8 mouse cellular contexts compared by ENCODE assay signal in the genomic region with DNA sequence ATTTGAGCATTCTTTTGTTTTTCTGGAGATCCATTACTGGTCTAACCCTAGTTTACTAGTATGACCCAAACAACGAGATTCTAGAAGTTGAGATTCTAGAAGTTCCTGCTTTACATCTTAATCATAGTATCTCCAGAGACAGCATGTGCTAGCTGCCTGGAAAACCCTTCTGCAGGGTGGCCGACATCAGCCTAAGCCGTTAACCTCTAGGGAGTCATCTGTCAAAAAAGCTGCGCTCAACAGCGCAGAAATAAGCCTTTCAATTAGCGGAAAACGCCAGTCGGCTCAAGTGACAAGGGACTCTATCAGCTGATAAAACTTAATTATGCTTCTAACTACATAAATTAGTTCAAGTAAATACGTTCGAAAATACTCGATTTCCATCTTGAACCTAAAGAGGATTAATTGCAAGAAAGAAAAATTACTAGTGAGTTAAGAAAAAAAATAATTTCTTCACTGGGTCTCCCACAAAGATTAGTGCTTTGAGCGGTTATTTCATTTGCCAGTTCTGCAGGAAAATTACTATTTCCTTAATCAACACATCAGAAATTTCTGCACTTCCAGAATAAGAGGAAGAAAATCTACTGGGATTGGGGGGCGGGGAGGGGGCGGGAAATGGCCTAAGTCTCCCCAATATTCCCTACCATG. TPM values are rescaled to one million over a fixed set of nuclear protein-coding genes. Genes with fewer than 3 reads are reported as not detected.
DNase-seq lines count a peak whose midpoint lies in the region; ATAC-seq lines count a peak whose summit lies in the region.

No protein-coding gene starts in this region.

- H3K4me3 ChIP-seq in erythroblast, embryonic 14.5 days (replicated peaks): peak overlapping the region; percentile 68
- peak overlapping the region; percentile 43 for H3K4me3 ChIP-seq in forebrain, embryonic 16.5 days (replicated peaks; ENCODE audit: low read length)
- peak overlapping the region; percentile 30 for H3K4me3 ChIP-seq in kidney, embryonic 14.5 days (ENCODE audit: low read length)
- H3K4me3 ChIP-seq in stomach, embryonic 16.5 days (replicated peaks; ENCODE audit: low read length): peak overlapping the region; percentile 37

- ATAC-seq in erythroblast, adult 5-6 weeks (replicated peaks; ENCODE audit: low FRiP score, poor library complexity, severe bottlenecking): no peak
- ATAC-seq in forebrain, embryonic 16.5 days: 0 out of 2 replicates have a peak, but pooled peaks have one; percentile 6
- ATAC-seq in kidney, embryonic 14.5 days (ENCODE audit: low FRiP score, low TSS enrichment): peak; percentile 45; the same call in 1 of the 2 replicates
- ATAC-seq in megakaryocyte-erythroid progenitor cell, adult 5-6 weeks (replicated peaks; ENCODE audit: low FRiP score, low TSS enrichment, poor library complexity, severe bottlenecking): 0 out of 2 replicates have a peak, but pooled peaks have one; percentile 24
- no peak for ATAC-seq in stomach, embryonic 16.5 days (ENCODE audit: insufficient read depth, low FRiP score)

- H3K4me2 ChIP-seq in forebrain, embryonic 16.5 days (ENCODE audit: low read length): peak overlapping the region; percentile 77
- peak overlapping the region; percentile 56 for H3K4me2 ChIP-seq in kidney, embryonic 14.5 days (replicated peaks; ENCODE audit: low read depth, low read length)
- H3K4me2 ChIP-seq in stomach, embryonic 16.5 days (ENCODE audit: low read depth, low read length): peak overlapping the region; percentile 65

- H3K9ac ChIP-seq in forebrain, embryonic 16.5 days (replicated peaks; ENCODE audit: low read depth, low read length): peak overlapping the region; percentile 61
- H3K9ac ChIP-seq in kidney, embryonic 14.5 days (ENCODE audit: low read depth, low read length): peak overlapping the region; percentile 47
- peak overlapping the region; percentile 70 for H3K9ac ChIP-seq in stomach, embryonic 16.5 days (ENCODE audit: low read length)

- DNase-seq in adipocyte (ENCODE audit: low spot score): peak; percentile 57
- no peak for DNase-seq in urinary bladder, postnatal 14 days (ENCODE audit: low spot score)

- no peaks in the 10 kb centered on the region for H3K9me3 ChIP-seq in erythroblast, embryonic 14.5 days (ENCODE audit: control insufficient read depth, low read length)
- no peaks in the 10 kb centered on the region for H3K9me3 ChIP-seq in forebrain, embryonic 16.5 days (ENCODE audit: control insufficient read depth, low read length)
- H3K9me3 ChIP-seq in kidney, embryonic 14.5 days (ENCODE audit: control insufficient read depth, low read length): no peaks in the 10 kb centered on the region
- H3K9me3 ChIP-seq in stomach, embryonic 16.5 days (replicated peaks; ENCODE audit: control insufficient read depth, low read length): no peaks in the 10 kb centered on the region

- H3K36me3 ChIP-seq in erythroblast, embryonic 14.5 days (ENCODE audit: control insufficient read depth): no peaks in the 10 kb centered on the region
- H3K36me3 ChIP-seq in forebrain, embryonic 16.5 days (ENCODE audit: control insufficient read depth, insufficient read depth): no peaks in the 10 kb centered on the region
- H3K36me3 ChIP-seq in kidney, embryonic 14.5 days (ENCODE audit: control insufficient read depth, insufficient read depth, low read length): no peaks in the 10 kb centered on the region
- no peaks in the 10 kb centered on the region for H3K36me3 ChIP-seq in stomach, embryonic 16.5 days (ENCODE audit: control insufficient read depth, insufficient read depth, low read length)

- H3K27me3 ChIP-seq in erythroblast, embryonic 14.5 days (ENCODE audit: control insufficient read depth): no peaks in the 10 kb centered on the region
- no peaks in the 10 kb centered on the region for H3K27me3 ChIP-seq in forebrain, embryonic 16.5 days (replicated peaks; ENCODE audit: control insufficient read depth, insufficient read depth, low read length)
- no peaks in the 10 kb centered on the region for H3K27me3 ChIP-seq in kidney, embryonic 14.5 days (ENCODE audit: control insufficient read depth, insufficient read depth, low read length)
- H3K27me3 ChIP-seq in stomach, embryonic 16.5 days (ENCODE audit: control insufficient read depth, insufficient read depth, low read length): no peaks in the 10 kb centered on the region

- WGBS in forebrain, embryonic 16.5 days: under 1% methylated on average over 14 of the region's 14 CpGs
- under 1% methylated on average over 14 of the region's 14 CpGs for WGBS in kidney, embryonic 14.5 days
- 1% methylated on average over 14 of the region's 14 CpGs for whole genome bisulfite sequencing in stomach, embryonic 16.5 days

- peaks cover 56% of the 10 kb centered on the region for H3K4me1 ChIP-seq in erythroblast, embryonic 14.5 days (ENCODE audit: control insufficient read depth)
- peaks cover 35% of the 10 kb centered on the region for H3K4me1 ChIP-seq in forebrain, embryonic 16.5 days (replicated peaks; ENCODE audit: control insufficient read depth, insufficient read depth, low read length)
- H3K4me1 ChIP-seq in kidney, embryonic 14.5 days (ENCODE audit: control insufficient read depth, insufficient read depth, low read length): peaks cover 23% of the 10 kb centered on the region
- peaks cover 32% of the 10 kb centered on the region for H3K4me1 ChIP-seq in stomach, embryonic 16.5 days (ENCODE audit: control insufficient read depth, insufficient read depth, low read length)

- H3K27ac ChIP-seq in forebrain, embryonic 16.5 days (ENCODE audit: low read length): peak overlapping the region; percentile 94
- H3K27ac ChIP-seq in kidney, embryonic 14.5 days (ENCODE audit: low read depth, low read length): peak overlapping the region; percentile 84
- peak overlapping the region; percentile 96 for H3K27ac ChIP-seq in stomach, embryonic 16.5 days (ENCODE audit: low read length)

RNA-seq across cellular contexts. Expression of gene Chd2, which starts 53.0 kb away (rescaled TPM):
- polyA plus RNA-seq in erythroblast, embryonic 14.5 days (2012): 6.4 and 7.1 TPM in 2 replicates
- total RNA-seq in erythroblast, adult 5-6 weeks (2015; ENCODE audit: low replicate concordance): 125 and 149 TPM in 2 replicates
- 546 and 581 TPM in 2 replicates for total RNA-seq in erythroblast, adult 5-6 weeks (2017; ENCODE audit: low replicate concordance)
- 56.8 and 60.2 TPM in 2 replicates for polyA plus RNA-seq in forebrain, embryonic 16.5 days (2015; fragmentation: Nextera tagmentation; extraction: Ambion mirVana)
- 43.7 and 70.9 TPM in 2 replicates for polyA plus RNA-seq in kidney, embryonic 14.5 days (2014; fragmentation: Nextera tagmentation; extraction: Ambion mirVana)
- 48.8 and 57.3 TPM in 2 replicates for total RNA-seq in megakaryocyte-erythroid progenitor cell, adult 5-6 weeks (2014; fragmentation: Nextera tagmentation)
- total RNA-seq in megakaryocyte-erythroid progenitor cell, adult 5-6 weeks (2017): 101 and 150 TPM in 2 replicates
- polyA plus RNA-seq in stomach, embryonic 16.5 days (2015; fragmentation: Nextera tagmentation; extraction: Ambion mirVana): 35.8 and 44.5 TPM in 2 replicates

Comparison
In these comparisons a context has a peak if more than half of its experiments do, and no peak if none do; other contexts are left out.
1. ATAC-seq: peak in forebrain, embryonic 16.5 days (single experiment), kidney, embryonic 14.5 days (single experiment) and megakaryocyte-erythroid progenitor cell, adult 5-6 weeks (single experiment); none in erythroblast, adult 5-6 weeks (single experiment) and stomach, embryonic 16.5 days (single experiment).
2. Peak in every context shown above with its lines, with median percentiles within 50 percentile points of each other: H3K4me3 ChIP-seq, H3K27ac ChIP-seq, H3K4me2 ChIP-seq and H3K9ac ChIP-seq.